Mouse (Mus musculus): ENCODE results near the gene Dapk3.
"Not testable (repeated sequence)": the region's sequence is repeated elsewhere in the genome, so short reads cannot be mapped to it uniquely, and the experiment has no call there.

Gene Dapk3

GRCm38 (mm10) chr10:81146296-81146695, 36.5 kb upstream of the Dapk3 start:
- DNase-seq (ENCODE audit: low spot score) = no peak

- DNase-seq (ENCODE audit: low spot score) = no peak
Observed at GRCm38 (mm10) chr10:81151261-81151660, 31.5 kb upstream of the Dapk3 start.

GRCm38 (mm10) chr10:81152609-81153008, 30.2 kb upstream of the Dapk3 start:
- DNase-seq (ENCODE audit: low spot score) = no peak

GRCm38 (mm10) chr10:81154313-81154712, 28.5 kb upstream of the Dapk3 start:
- no peak for DNase-seq (ENCODE audit: low spot score)

GRCm38 (mm10) chr10:81154736-81155135, 28.1 kb upstream of the Dapk3 start:
- DNase-seq (ENCODE audit: low spot score) = no peak

GRCm38 (mm10) chr10:81161602-81162317, 21.0 kb upstream of the Dapk3 start:
- DNase-seq (ENCODE audit: low spot score) = no peak

- no peak for DNase-seq (ENCODE audit: low spot score)
Observed at GRCm38 (mm10) chr10:81162318-81162652, 20.5 kb upstream of the Dapk3 start.

- DNase-seq (ENCODE audit: low spot score) = no peak
Observed at GRCm38 (mm10) chr10:81165118-81165517, 17.7 kb upstream of the Dapk3 start.

GRCm38 (mm10) chr10:81167200-81168086, 15.4 kb upstream of the Dapk3 start, which contains the start of gene Pias4:
Pias4 (minus strand) TSS chr10:81167923.
- peak; percentile 99 for DNase-seq (ENCODE audit: low spot score)

GRCm38 (mm10) chr10:81168087-81168431, 14.7 kb upstream of the Dapk3 start:
- DNase-seq (ENCODE audit: low spot score) = no peak

- DNase-seq (ENCODE audit: low spot score) = peak; percentile 78
Observed at GRCm38 (mm10) chr10:81168521-81169244, 14.1 kb upstream of the Dapk3 start.

- not testable (repeated sequence) for DNase-seq (ENCODE audit: low spot score)
Observed at GRCm38 (mm10) chr10:81169411-81169900, 13.3 kb upstream of the Dapk3 start.

GRCm38 (mm10) chr10:81173132-81173531, 9.7 kb upstream of the Dapk3 start:
- peak; percentile 70 for DNase-seq (ENCODE audit: low spot score)

GRCm38 (mm10) chr10:81174617-81175344, 8.0 kb upstream of the Dapk3 start:
- peak; percentile 72 for DNase-seq (ENCODE audit: low spot score)

- not testable (repeated sequence) for DNase-seq (ENCODE audit: low spot score)
Observed at GRCm38 (mm10) chr10:81175345-81175701, 7.5 kb upstream of the Dapk3 start.

- DNase-seq (ENCODE audit: low spot score) = no peak
Observed at GRCm38 (mm10) chr10:81175936-81176465, 6.8 kb upstream of the Dapk3 start.

GRCm38 (mm10) chr10:81176466-81177271, 6.1 kb upstream of the Dapk3 start, which contains the start of gene Eef2:
Eef2 (plus strand) TSS chr10:81176631.
- peak; percentile 96 for DNase-seq (ENCODE audit: low spot score)

- no peak for DNase-seq (ENCODE audit: low spot score)
Observed at GRCm38 (mm10) chr10:81177491-81177925, 5.3 kb upstream of the Dapk3 start.

- no peak for DNase-seq (ENCODE audit: low spot score)
Observed at GRCm38 (mm10) chr10:81177958-81178712, 4.7 kb upstream of the Dapk3 start.

GRCm38 (mm10) chr10:81178927-81179326, 3.9 kb upstream of the Dapk3 start:
- DNase-seq (ENCODE audit: low spot score) = no peak
